Mouse (Mus musculus) layer of hippocampus, postnatal 10 days (tissue): ENCODE measurements at regions not wholly inside any gene's neighbourhood (a gene's known extent, or its start where the extent isn't known, plus 50 kb on each side); places are given as distances from the start of the nearest gene placed in this dataset.

ENCODE experiments used
- DNase-seq, 2 experiments: peaks; one replicate each; pipeline ENCODE4 v3.0.0; 2021; ENCODE audit warnings: low spot score in 2 of 2

- DNase-seq = peak; percentile 19 to 32
Observed at GRCm38 (mm10) chr1:151087811-151088511, 94.4 kb upstream of the Gm47985 start.

- DNase-seq = no peak
Observed at GRCm38 (mm10) chr1:151088535-151089125, 93.7 kb upstream of the Gm47985 start.

GRCm38 (mm10) chr1:151092035-151092434, 90.3 kb upstream of the Gm47985 start:
- DNase-seq = no peak

GRCm38 (mm10) chr1:151095344-151096050, 86.8 kb upstream of the Gm47985 start:
- no peak for DNase-seq

- no peak for DNase-seq
Observed at GRCm38 (mm10) chr1:151096079-151096478, 86.3 kb upstream of the Gm47985 start.

- DNase-seq = no peak
Observed at GRCm38 (mm10) chr1:151097506-151097905, 84.8 kb upstream of the Gm47985 start.

GRCm38 (mm10) chr1:151098763-151099162, 83.6 kb upstream of the Gm47985 start:
- no peak for DNase-seq

GRCm38 (mm10) chr1:151100565-151101483, 81.5 kb upstream of the Gm47985 start:
- no peak for DNase-seq

- no peak for DNase-seq
Observed at GRCm38 (mm10) chr1:151101516-151101915, 80.8 kb upstream of the Gm47985 start.

GRCm38 (mm10) chr1:151102061-151102460, 80.3 kb upstream of the Gm47985 start:
- no peak for DNase-seq

- DNase-seq = no peak
Observed at GRCm38 (mm10) chr1:151102646-151103391, 79.5 kb upstream of the Gm47985 start.

- no peak for DNase-seq
Observed at GRCm38 (mm10) chr1:151103522-151104037, 78.8 kb upstream of the Gm47985 start.

GRCm38 (mm10) chr1:151104346-151104745, 78.0 kb upstream of the Gm47985 start:
- no peak for DNase-seq

- DNase-seq = no peak
Observed at GRCm38 (mm10) chr1:151104806-151105205, 77.5 kb upstream of the Gm47985 start.

- DNase-seq = no peak
Observed at GRCm38 (mm10) chr1:151105251-151105650, 77.1 kb upstream of the Gm47985 start.

GRCm38 (mm10) chr1:151107401-151107800, 74.9 kb upstream of the Gm47985 start:
- no peak for DNase-seq

- DNase-seq = no peak
Observed at GRCm38 (mm10) chr1:151109333-151109732, 73.0 kb upstream of the Gm47985 start.

- no peak for DNase-seq
Observed at GRCm38 (mm10) chr1:151110412-151110811, 71.9 kb upstream of the Gm47985 start.

- DNase-seq = no peak
Observed at GRCm38 (mm10) chr1:151111683-151112082, 70.7 kb upstream of the Gm47985 start.

- DNase-seq = no peak
Observed at GRCm38 (mm10) chr1:151112390-151112789, 69.9 kb upstream of the Gm47985 start.
